Mouse (Mus musculus) frontal cortex, postnatal 25 days (tissue): ENCODE results near the gene Evx1.
"Not testable (repeated sequence)": the region's sequence is repeated elsewhere in the genome, so short reads cannot be mapped to it uniquely, and the experiment has no call there.

Experiments
- DNase-seq, 2 experiments: peaks; one replicate each; pipeline ENCODE4 v3.0.0; 2022; ENCODE audit warnings: low spot score in 2 of 2

The Evx1 gene

GRCm38 (mm10) chr6:52321826-52322315, 8.6 kb downstream of the Evx1 start:
- DNase-seq: no peak

- no peak for DNase-seq
Observed at GRCm38 (mm10) chr6:52322721-52323215, 9.5 kb downstream of the Evx1 start.

- DNase-seq: no peak
Observed at GRCm38 (mm10) chr6:52323292-52323691, 10.0 kb downstream of the Evx1 start.

- no peak for DNase-seq
Observed at GRCm38 (mm10) chr6:52324061-52324460, 10.8 kb downstream of the Evx1 start.

- not testable (repeated sequence) for DNase-seq
Observed at GRCm38 (mm10) chr6:52346816-52347215, 33.5 kb downstream of the Evx1 start.

GRCm38 (mm10) chr6:52366021-52366420, 52.7 kb downstream of the Evx1 start:
- no peak for DNase-seq

- no peak for DNase-seq
Observed at GRCm38 (mm10) chr6:52366533-52366932, 53.2 kb downstream of the Evx1 start.

- DNase-seq: no peak
Observed at GRCm38 (mm10) chr6:52367067-52367466, 53.8 kb downstream of the Evx1 start.
